Mouse (Mus musculus) CD4-positive naive resting alpha-beta T cell, adult 76 days (primary cell): Measurements from ENCODE around the gene Setd7. TPM values are rescaled to one million over a fixed set of nuclear protein-coding genes. Genes with fewer than 3 reads are reported as not detected.

Source experiments
- total RNA-seq: library from RNA; stranded (reverse); gene quantifications from one replicate; pipeline ENCODE4 v1.2.4, GENCODE M21; 2023

The Setd7 gene
- total RNA-seq = 68.9 TPM

GRCm38 (mm10) chr3:51560511-51561108, at the start of gene Setd7:
Setd7 (minus strand) TSS chr3:51560879.

GRCm38 (mm10) chr3:51483741-51484359, 76.8 kb downstream of the Setd7 start, which contains the start of gene Rab33b:
Rab33b (plus strand) TSS chr3:51483920.

Other genes starting within 250 kb of the Setd7 start
- 184 TPM for gene Elf2, start 220.2 kb downstream of the Setd7 start, total RNA-seq
- gene Mgarp, start 164.1 kb downstream of the Setd7 start, total RNA-seq = not detected
- gene Ndufc1, start 151.9 kb downstream of the Setd7 start, total RNA-seq = 57.5 TPM
- gene Naa15, start 145.7 kb downstream of the Setd7 start, total RNA-seq = 148 TPM
- 30.7 TPM for gene Rab33b, start 77.0 kb downstream of the Setd7 start, total RNA-seq
- 64.4 TPM for gene Mgst2, start 99.5 kb upstream of the Setd7 start, total RNA-seq